Mouse (Mus musculus): ENCODE results near the gene Panx2.

GRCm38 (mm10) chr15:89102646-89103045 is 43.1 kb downstream of the Panx2 start:
- TF ChIP-seq POLR2A (IDR thresholded peaks at IDR 0.05; ENCODE audit: insufficient read depth, low read length) (no peak), CTCF (IDR thresholded peaks at IDR 0.05; ENCODE audit: low read depth, low read length) (no peak), EP300 (IDR thresholded peaks at IDR 0.05; ENCODE audit: insufficient read depth, low read depth, low read length) (no peak)

Data from ES-Bruce4 (cell line).